Mouse (Mus musculus) T-cell, adult 66 days (primary cell): ENCODE results near the gene Olfr1211. TPM values are rescaled to one million over a fixed set of nuclear protein-coding genes. Genes with fewer than 3 reads are reported as not detected.

Experiments
- total RNA-seq, 2 experiments: library from RNA; stranded (reverse); gene quantifications; 3 replicates in 1 of 2; 4 replicates in 1 of 2; pipeline ENCODE4 v1.2.4; 2023

The Olfr1211 gene
- total RNA-seq: not detected

GRCm38 (mm10) chr2:88938011-88938410, at the start of gene Olfr1211:
Gene Olfr1211 (minus strand): TSS chr2:88938111.

DNA sequence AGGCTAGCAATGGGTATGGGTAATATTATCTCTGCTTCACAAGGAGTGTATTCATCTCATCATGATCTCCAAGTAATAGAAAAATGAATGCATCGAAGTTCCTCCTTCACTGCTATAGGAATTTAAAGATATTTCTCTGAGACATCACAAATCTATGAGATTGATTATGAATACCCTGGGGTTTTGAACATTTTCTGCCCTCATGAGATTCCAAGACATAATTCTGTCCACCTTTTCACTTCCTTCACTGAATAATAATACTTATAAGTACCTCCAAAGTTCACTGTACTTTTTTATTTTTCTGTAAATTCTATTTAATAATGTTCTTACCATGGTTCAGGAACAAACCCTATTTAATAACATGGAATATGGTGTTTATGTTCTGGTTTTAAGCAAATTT, 42.3 kb upstream of the Olfr1211 start, which contains the start of gene Gm13762:
TSS of gene Gm13762 (minus strand) at position 101 of the 400 bp plus-strand sequence.

DNA sequence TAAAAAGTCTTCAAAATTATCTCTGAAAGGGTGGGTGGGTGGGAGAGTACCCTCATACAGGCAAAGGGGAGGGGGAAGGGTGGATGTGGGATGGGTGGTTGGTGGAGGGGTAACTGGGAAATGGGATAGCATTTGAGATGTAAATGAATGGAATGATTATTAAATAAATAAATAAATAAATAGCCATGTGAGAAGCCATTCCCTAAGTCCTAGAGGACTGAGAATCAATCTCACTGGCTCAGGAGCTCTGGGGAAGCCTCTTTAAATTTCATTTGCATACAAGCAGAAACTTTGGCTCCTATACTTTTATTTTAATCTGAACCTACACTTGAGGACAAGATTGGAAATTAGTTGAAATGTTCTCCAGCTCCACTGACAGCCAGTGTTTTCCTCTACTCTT, 15.8 kb upstream of the Olfr1211 start, which contains the start of gene Olfr1212:
TSS of gene Olfr1212 (plus strand) at position 301 of the 400 bp plus-strand sequence.

DNA sequence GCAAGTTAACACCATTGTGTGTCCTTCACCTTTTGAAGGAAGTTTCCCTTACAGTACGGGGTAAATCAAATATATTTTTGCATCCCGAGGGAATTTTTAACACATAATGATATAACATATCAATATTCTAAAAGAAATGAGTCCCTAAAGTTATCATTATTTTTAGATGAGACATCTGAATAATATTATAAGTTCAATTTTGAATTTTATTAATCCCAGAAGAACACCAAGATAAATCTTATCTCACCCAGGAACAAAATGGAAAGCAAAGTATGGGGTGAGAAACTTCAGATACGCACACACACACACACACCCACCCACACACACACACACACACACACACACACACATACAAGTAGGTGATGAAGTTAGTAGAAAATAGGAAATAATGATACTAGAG, 22.9 kb downstream of the Olfr1211 start, which contains the start of gene Olfr1209:
TSS of gene Olfr1209 (minus strand) at position 101 of the 400 bp plus-strand sequence.

DNA sequence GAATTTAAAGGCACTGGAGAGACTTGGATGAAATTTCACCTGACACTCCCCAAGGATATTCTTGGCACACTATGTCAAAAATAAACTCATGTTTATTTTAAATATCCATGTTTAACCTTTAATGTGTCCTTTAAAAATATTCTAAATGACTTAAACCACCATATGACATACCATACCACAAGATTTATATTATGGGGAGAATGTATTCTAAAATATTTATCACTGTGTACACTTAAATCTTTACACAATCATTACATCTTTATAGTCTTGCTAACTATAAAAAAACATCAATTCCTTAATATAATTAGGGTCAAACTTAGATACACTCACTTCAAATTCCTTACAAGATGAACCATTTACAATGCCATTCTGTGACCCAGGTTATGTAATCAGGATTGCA, 35.7 kb downstream of the Olfr1211 start, which contains the start of gene Olfr1208:
TSS of gene Olfr1208 (minus strand) at position 101 of the 400 bp plus-strand sequence.

Other genes starting within 250 kb of the Olfr1211 start
- gene Olfr1195, start 248.9 kb downstream of the Olfr1211 start, total RNA-seq: not detected
- gene Olfr1196, start 233.5 kb downstream of the Olfr1211 start, total RNA-seq: not detected
- not detected for gene Olfr1197, start 205.7 kb downstream of the Olfr1211 start, total RNA-seq
- not detected for gene Olfr1198, start 186.7 kb downstream of the Olfr1211 start, total RNA-seq
- not detected for gene Olfr1199, start 177.6 kb downstream of the Olfr1211 start, total RNA-seq
- not detected for gene Olfr1200, start 167.6 kb downstream of the Olfr1211 start, total RNA-seq
- not detected for gene Olfr1201, start 145.1 kb downstream of the Olfr1211 start, total RNA-seq
- not detected for gene Olfr1202, start 123.6 kb downstream of the Olfr1211 start, total RNA-seq
- not detected for gene Olfr1205, start 108.4 kb downstream of the Olfr1211 start, total RNA-seq
- gene Olfr1204, start 88.8 kb downstream of the Olfr1211 start, total RNA-seq: not detected
- gene Olfr1206, start 74.9 kb downstream of the Olfr1211 start, total RNA-seq: not detected
- gene Olfr1208, start 35.8 kb downstream of the Olfr1211 start, total RNA-seq: not detected
- gene Olfr1209, start 23.0 kb downstream of the Olfr1211 start, total RNA-seq: not detected
- not detected for gene Olfr1212, start 15.9 kb upstream of the Olfr1211 start, total RNA-seq
- gene Gm13762, start 42.2 kb upstream of the Olfr1211 start, total RNA-seq: not detected
- not detected for gene Olfr1214, start 54.5 kb upstream of the Olfr1211 start, total RNA-seq
- not detected for gene Olfr1215, start 68.9 kb upstream of the Olfr1211 start, total RNA-seq
- gene Olfr1216, start 80.2 kb upstream of the Olfr1211 start, total RNA-seq: not detected
- not detected for gene Olfr1217, start 94.0 kb upstream of the Olfr1211 start, total RNA-seq
- not detected for gene Olfr1218, start 123.1 kb upstream of the Olfr1211 start, total RNA-seq
- gene Olfr1219, start 145.4 kb upstream of the Olfr1211 start, total RNA-seq: not detected
- not detected for gene Olfr1220, start 168.7 kb upstream of the Olfr1211 start, total RNA-seq
- gene Olfr1221, start 179.2 kb upstream of the Olfr1211 start, total RNA-seq: not detected
- gene Olfr1222, start 194.9 kb upstream of the Olfr1211 start, total RNA-seq: not detected
- gene Olfr1223, start 213.4 kb upstream of the Olfr1211 start, total RNA-seq: not detected
- gene Olfr1224-ps1, start 226.0 kb upstream of the Olfr1211 start, total RNA-seq: not detected
- gene Olfr1225, start 236.6 kb upstream of the Olfr1211 start, total RNA-seq: not detected